Mouse (Mus musculus) liver, embryonic 14.5 days (tissue): ENCODE results near the gene Ep400.

ENCODE experiments used
- CTCF ChIP-seq: IDR thresholded peaks from 2 replicates; pipeline ENCODE4 v1.5.1; 2016; ENCODE audit warnings: antibody characterized with exemption, low read depth, control low read depth
- EP300 ChIP-seq: IDR thresholded peaks from 2 replicates; pipeline ENCODE4 v1.6.1; 2016; ENCODE audit warnings: antibody characterized with exemption, low read depth

DNA sequence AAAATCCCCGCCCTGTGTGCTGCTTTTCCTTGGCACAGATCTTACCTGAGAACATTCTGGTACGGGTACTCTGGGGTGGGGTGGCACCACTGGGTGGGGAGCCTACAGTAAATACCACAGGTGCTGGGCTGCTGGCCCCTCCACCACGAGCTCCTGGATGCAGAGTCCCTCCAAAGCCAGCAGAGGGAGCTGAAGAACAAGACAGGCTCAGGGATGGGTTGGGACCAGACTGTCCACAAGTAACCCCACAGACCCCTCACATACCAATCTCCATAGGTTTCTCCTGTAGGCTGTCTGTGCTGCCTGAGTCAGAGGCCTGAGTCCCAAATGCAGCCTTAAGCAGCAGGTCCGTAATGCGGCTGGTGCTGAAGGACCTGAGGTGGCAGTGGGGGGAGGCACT, 18.2 kb upstream of the Ep400 start:
- TF ChIP-seq CTCF, result peak; percentile 90
- TF ChIP-seq EP300, result no peak
